Mouse (Mus musculus): ENCODE data around the gene Perp.

The Perp gene

DNA sequence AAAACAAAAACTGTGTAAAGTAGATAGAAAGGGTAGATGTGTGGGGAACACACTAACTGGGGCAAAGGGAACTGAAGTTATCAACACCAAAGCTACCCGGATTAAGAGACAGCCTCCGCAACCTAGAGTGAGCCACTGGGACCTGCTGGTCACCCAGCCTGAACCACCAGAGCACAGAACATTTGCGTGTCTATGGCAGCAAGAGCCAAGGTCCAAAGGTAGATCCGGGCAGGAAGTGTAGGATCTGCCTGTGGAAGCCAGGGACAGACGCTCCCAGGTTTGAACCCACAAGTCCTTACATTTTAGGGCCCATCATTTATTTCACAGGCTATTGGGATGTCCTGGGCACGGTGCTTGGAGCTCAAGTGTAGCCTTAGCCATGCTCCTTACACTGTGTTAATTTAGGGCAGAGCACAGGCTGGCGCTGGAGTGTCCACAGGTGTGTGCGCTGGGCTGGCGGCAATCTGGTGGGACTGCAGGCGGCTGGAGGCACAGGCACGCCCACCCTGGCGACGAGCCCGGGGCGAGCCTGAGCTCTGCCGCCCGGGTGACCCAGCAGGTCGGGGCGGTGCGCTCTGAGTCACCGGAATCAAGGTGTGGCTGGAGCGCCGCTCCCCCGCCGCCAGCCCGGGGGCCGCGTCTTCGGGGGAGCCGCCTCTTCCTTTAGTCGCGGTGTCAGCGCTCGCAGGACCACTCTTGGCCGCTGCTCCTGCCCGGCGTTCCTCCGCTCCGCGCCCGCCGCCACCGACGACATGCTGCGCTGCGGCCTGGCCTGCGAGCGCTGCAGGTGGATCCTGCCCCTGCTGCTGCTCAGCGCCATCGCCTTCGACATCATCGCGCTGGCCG lies at the start of gene Perp:
Gene Perp (plus strand): TSS at position 580 of the 846 bp plus-strand sequence.
- peak; percentile 74 for DNase-seq

DNA sequence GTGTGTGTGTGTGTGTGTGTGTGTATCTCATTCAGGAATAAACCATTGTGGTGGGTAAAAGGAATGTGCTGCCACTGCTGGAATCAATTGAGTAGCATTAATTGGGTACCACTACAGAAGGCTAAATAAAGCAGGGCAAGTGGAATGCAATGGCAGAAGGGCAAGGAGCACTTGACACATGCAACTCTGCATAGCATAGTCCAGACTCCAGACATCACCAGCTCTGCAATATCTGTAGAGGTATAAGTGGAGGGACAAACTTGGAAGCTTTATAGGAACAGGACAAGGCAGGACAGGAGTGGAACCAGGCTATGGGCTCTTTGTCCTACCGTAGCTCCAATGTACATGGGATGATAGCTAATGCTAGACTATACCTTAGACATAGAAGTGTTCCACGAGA lies 33.1 kb upstream of the Perp start:
- DNase-seq = no peak

DNA sequence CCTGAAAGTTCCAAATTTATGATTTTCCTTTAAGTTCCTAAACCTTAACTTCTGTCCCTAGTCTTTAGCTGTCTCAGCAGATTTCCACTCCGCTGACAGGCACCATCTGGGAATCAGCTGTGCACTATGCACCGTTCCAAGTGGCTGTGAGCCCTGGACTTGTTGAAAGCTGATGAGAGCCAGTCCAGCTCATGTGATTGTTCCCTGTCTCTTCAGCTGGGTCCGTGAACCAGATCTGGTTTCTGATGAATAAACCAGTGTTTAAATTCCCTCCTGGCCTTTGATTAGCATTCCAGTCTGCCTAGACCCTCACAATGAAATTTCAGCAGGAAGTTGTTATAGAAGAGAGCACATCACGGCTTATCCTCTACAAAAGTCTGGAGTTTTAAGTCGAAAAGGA lies 28.3 kb upstream of the Perp start:
- DNase-seq = no peak

DNA sequence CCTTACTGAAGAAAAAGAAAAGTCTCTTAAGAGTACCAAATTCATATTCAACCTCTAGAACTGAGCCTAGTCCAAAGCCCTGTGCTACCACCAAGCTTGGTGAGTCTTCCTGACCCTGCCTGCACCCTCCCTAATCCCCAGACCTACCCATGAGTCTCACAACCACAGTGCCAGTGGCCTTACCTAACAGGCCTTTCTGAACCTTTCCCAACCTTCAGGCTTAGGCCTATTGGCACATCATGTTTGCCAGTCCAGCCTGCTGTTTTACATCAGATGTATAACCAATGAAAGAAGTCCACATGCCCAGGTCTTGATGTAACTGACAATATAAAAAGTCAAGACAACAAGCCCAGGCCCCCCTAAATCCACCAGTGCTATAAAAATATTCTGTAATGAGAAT lies 19.7 kb upstream of the Perp start:
- DNase-seq = no peak

DNA sequence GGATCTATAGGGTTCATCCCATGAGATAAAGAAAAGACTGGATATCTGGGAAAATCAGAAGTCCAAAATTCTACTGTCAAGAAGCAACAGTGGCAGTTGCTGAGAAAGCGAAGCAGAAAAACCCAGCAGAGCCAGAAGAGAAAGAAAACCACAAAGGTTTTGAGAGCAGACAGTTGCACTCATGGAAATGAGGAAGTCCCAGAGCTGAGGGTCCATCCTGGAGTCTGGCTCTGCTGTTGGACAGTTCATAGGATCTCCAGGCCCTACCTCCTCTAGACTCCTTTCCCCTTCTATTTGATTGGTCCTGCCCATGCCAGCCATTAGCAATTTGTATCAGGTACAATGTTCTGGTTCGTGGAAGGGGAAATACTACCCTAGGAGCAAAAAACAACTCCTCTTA lies 18.7 kb upstream of the Perp start:
- no peak for DNase-seq

DNA sequence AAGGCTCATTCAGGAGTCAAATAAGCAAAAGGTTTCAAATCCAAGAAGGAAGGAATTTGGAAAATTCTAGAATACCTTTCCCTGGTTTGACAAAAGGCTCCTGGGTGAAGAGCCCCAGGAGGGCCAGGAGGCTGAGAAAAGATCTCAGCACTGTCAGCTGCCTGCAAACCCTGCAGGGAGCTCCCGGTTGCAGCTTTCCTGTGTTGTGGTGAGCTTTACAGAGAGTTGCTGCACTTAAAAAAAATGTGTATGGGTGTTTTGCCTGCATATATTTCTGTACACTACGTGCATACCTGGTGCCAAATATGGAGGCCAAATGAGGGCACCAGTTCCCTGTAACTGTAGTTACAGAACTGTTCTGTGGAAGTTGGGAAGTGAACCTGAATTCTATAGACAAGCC lies 16.9 kb upstream of the Perp start:
- peak; percentile 57 for DNase-seq

DNA sequence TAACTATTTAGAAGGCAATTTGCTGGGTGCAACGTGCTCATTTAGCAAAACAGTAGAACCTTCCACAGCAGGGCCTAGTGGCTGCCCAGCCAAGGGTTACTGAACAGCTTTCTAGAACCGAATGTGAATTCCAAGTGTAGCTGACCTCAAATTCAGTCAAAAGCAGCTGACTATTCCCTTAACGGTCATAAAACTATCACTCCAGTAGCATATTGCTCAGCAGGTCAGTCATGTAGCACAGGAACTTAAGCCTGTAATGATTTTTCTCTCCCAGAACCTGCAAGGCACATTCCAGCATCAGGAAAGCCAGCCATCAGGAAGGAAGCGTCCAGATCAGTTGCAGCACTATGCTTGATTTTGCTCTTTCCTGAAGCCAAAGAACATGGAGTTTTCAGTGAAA lies 14.5 kb upstream of the Perp start:
- no peak for DNase-seq

DNA sequence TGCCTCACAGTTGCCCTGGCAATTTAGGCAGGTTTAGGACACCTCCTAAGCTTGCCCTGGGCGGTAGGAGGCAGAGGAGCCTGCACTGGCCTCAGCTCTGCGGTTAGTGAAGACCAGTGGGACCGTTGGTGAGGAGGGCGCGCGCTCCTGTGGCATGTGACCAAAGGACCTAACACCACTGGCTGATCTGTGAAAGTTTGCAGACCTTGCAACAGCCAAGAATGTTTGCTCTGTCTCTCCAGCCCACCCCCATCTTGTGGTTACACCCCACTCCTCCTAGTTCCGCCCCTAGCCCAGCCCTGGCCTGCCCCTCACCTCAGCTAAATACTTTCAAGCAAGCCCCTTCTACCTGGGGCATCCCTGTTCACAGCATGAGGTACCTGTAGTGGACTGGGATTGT lies 13.0 kb upstream of the Perp start:
- DNase-seq = no peak

DNA sequence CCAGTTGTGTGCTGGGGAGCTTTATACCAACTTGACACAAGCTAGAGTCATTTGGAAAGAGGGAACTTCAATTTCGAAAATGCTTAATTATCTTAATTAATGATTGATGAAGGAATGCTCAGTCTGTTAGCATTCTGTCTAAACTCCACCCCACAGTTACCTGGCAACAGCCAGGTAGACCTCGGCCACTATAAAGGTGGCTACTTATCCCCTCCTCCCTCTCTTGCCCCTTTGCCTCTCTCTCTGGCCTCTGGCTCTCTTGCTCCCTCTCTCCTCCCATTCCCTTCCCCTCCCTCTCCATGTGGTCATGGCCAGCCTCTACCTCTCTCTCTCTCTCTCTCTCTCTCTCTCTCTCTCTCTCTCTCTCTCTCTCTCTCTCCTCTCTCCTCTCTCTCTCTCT lies 10.4 kb upstream of the Perp start:
- no peak for DNase-seq

DNA sequence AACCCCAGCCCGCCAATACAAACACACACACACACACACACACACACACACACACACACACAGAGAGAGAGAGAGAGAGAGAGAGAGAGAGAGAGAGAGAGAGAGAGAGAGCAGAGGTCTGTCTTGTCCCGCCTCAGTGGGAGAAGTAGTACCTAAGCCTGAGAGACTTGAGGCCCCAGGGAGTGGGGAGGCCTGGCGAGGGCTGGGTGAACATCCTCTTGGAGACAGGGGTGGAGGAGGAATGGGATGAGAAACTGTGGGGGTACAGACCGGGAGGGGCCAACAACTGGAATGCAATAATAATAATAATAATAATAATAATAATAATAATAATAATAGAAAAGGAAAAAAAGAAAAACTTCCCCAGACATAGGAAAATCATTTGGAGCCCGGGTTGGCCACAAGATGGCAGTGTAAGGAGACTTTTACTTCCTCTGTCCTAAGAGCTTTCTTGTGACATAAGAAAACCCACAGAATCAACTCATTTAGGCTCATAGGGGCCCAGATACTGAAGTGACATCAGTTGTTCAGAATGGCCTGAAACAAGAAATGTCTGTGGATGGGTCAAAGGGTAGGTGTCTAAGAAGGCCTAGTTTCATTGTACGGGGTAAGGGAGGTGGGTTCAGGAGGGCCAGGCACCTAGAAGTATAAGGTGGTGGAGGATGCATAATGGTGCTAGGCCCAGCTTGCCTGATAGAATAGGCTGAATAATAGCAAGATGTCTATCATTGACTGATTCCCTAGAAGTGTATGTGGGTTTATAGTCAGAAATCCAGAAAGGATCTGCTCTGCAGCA lies 8.9 kb upstream of the Perp start:
- peak; percentile 68 for DNase-seq

DNA sequence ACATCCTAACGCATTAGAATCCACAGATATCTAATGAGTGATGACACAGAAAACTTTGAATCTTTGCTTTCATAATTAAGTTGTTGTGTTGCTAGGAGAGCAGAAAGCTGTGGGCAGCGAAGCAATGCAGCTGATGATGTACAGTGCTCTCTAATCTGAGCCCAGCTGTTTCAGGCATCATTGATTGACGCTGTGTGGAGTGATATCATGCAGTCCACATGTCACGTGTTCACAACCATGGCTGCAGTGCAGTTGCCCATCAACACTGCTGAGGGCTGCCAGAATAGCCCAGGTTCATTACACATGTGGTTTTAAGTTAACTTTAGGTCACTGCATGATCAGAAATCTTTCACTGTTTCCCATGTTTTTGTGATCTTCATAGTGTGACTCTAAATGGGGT lies 5.3 kb upstream of the Perp start:
- DNase-seq = no peak

DNA sequence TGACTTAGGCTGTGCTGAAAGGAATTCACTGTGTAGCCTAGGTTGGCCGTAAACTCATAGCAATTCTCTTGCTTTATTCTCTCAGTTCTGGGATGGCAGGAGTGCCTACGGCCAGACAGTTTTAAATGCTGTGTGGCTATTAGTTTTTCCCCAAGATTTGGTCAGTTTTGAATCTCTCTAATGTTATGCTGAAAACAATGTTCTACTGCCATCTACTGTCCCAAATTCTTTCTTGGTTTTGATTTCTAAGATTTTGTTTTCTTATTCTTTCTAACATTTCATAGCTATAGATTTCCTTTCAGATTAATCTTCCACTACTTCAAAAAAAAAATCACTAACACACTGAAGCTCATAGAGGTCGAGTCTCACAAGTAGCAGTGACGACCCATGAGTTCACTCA lies 4.1 kb upstream of the Perp start:
- no peak for DNase-seq

DNA sequence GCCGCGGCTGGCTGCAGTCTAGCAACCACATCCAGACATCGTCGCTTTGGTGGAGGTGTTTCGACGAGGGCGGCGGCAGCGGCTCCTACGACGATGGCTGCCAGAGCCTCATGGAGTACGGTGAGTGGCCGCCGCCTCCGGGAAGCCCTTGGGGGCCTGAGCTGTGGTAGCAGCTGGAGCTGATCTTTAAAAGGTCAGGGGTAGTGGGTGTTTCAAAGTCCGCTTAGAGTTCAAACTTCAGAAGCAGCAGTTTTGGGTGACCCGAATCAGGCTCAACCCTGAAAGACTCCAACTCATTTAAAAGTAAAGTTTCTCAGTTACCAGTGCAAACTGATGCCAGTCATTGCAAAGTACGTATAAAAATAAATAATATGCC lies 455 bp downstream of the Perp start:
- DNase-seq = no peak

DNA sequence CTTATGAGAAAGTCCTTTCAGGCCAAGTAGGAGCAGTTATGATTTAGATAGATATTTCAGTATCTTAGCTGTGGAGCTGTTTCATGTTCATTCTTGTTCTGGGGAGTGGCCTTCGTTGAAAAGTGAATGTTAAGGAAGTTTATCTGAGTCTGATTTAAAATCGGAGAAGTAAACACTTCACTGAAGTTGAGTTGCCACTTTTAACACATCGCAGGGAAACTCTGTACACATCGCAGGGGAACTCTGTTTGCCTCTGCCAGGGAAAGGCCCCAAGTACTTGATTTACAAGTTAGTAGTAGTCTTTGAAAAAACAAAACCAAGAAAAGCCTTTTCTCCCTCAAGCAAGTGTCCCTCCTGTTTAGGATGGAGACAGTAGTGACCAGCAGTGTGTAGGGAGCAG lies 891 bp downstream of the Perp start:
- DNase-seq = no peak

DNA sequence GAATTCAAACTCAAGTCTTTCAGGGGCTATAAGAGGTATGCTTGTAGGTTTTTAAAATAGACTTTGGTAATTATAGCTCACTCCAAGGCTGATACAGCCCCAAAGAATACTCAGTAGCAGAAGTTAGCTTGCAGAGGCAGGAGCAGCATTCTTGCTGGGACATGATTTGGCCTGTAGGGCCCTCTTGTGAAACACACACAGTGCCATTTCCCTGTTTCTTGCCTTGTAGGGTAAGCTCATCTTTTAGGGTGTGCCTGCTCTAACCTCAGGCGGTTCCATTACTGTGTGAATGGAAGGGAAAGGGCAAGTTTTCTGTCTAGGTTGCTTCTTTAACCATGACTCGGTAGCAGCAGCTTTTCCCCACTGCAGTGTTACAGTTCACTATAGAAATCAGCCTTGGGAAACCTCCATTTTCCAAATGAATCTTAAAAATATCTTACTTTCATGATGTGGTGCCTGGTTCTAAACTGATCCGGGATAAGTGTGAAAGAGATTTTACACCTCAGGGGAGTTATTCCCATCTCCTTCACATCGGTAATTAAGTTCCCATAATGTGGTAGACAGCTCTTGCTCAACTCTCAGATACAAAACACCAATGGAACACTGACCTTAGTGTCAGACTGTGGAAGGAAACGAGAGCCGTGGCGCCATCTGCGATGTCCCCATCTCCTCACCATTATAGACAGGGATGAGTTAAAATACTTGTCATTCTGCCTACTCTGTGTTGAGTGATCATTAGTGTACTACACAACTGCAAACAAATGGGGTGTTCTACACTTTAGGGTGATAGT lies 1.8 kb downstream of the Perp start:
- DNase-seq = peak; percentile 29

DNA sequence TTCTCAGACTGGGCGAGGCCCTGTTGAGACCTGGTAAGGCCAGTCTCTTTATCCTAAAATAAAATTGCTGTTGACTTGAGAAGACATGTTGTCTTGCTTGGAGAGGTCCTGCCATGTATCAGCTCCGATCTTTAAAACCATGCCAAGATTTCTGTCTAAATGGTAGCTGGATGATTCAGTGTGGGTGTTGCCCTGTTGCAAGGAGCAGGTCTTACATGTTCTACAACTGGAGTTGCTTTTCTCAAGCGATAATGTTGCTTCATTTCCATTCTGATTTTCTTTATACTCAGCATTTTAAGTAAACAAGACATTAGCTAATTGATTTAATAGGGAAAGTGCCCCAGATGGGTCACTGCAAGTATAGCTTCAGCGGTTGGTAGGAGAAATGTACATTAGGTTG lies 5.4 kb downstream of the Perp start:
- DNase-seq = no peak

DNA sequence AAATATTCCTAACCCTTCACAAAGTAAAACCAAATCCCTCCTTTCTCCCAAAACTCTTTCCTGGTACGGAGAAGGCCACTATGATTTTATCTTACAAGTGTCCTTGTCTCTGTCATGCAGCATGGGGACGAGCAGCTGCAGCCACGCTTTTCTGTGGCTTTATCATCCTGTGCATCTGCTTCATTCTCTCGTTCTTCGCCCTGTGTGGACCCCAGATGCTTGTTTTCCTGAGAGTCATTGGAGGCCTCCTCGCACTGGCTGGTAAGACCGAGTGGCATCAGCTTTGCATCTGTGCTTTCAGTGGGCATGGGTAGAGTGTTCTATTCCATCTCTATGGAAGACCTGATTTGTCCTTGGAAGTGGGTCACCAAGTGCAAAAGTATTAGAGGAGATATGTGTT lies 8.6 kb downstream of the Perp start:
- DNase-seq = no peak

DNA sequence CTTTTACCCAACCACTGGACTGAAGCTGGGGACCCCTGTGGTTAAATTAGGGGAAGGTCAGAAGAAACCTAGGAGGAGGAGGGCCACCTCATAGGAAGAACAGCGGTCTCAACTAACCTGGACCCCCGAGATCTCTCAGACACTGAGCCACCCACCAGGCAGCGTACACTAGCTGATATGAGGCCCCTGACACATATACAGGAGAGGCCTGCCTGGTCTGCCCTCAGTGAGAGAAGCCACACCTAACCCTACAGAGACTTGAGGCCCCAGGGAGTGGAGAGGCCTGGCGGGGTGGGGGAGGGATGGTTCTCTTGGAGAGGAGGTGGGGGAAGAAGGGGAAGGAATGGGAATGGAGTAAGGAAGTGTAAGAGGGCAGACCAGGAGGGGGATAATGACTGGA lies 12.4 kb downstream of the Perp start:
- no peak for DNase-seq

DNA sequence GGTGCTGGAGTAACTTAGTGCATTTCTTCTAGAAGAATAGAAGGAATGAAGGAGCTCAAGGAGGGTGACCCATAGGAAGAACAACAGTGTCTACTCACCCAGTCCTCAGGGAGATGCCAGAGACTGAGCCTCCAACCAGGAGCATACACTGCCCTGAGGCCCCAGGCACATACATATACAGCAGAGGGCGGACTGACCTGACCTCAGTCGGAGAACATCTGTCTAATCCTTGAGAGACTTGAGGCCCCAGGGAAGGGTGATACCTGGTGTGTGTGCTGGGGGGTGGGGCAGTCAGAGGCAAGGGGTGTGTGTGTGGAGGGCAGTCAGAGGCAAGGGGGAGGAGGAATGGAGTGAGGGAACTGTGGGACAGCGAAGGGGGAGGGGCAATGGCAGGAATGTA lies 14.8 kb downstream of the Perp start:
- peak; percentile 24 for DNase-seq

DNA sequence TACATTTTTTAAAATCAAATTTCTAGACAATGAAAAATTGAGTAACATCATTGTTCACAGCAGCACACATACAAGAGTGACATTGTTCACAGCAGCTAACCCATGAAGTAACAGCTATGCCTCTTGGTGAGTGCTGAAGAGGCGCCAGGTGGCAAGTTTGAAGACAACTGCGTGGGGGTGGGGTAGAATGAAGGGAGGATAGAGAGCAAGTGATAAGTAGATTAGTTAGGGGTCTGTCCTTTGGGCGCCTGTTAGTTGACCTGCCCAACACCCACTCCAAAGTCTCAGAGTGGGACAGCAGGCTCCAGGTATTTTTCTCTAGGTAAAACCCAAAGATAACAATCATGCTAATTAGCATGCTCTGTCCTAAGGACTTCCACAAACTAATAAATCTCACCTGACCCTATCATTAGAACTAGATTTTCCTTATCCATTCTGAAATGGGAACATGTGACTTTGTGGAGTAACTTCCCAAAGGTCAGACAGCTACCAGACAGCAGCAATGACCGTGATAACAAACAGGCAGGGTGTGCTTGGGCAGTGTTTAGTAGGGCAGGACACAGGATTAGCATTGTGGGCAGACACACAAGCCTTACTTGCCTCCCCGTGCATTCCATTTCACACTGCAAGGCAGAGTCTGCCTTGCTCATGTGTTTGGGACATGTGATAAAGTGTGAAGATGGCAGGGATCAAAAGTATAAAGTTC lies 15.5 kb downstream of the Perp start:
- peak; percentile 54 for DNase-seq

DNA sequence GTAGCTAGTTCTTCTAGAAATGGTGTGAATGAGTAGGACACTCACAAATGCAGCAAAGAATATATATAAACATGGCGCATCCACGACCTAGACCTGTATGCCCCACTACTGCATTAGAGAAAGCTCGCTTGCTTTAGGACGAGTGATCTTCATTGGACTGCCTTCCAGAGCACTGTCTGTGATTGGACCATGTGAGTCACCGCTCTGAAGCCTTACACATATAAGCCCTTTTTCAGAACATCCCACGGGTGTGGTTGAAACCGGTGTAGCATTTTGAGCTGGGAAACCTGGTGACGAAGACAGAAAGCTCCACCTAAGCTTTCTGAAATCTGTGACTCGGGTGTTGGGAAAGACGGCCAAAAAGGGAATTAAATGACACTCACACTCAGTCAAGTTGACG lies 16.0 kb downstream of the Perp start:
- no peak for DNase-seq

DNA sequence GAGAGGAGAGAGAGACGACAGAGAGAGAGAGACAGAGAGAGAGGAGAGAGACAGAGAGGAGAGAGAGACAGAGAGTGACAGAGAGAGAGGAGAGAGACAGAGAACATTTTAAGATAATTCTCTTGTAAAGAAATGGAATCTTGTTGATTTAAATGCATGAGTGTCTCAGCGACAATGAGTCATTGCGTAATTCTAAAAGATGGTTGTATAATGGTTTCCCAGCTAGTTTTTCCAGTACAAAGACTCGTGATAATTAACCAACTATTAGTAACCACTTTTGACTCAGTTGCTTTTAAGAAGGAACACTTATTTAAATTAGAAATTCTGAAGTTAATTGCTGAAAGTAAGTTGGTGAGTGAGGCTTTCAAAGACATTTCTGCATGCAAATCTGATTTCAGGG lies 16.6 kb downstream of the Perp start:
- DNase-seq = no peak

DNA sequence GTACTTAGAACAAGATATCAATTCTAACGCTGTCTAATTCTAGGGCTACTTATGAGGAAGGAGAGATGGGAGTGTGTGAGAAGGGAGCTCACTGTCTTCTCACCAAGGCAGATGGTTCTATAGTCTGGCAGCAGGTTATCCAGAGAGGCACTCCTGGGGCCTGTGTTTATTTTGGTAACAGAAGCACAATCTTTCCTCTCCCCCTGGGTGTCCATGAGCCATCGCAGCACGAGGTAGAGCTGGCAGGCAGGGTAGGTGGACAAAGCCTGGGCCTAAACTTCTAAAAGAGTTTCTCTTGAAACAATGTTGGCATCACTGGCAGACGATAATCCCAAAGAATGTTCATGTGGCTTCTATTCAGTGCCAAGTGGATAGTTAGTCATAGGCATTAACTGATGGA lies 18.5 kb downstream of the Perp start:
- DNase-seq = no peak

Measured in thymus, postnatal 4 days (tissue).